Mouse (Mus musculus) lung, postnatal 0 days (tissue): Measurements from ENCODE around the gene Abcb1a.

Source experiments
- CTCF ChIP-seq: IDR thresholded peaks from 2 replicates; pipeline ENCODE4 v1.5.1; 2016; ENCODE audit warnings: antibody characterized with exemption, mild to moderate bottlenecking
- EP300 ChIP-seq: IDR thresholded peaks from 2 replicates; pipeline ENCODE4 v1.6.1; 2016; ENCODE audit warnings: antibody characterized with exemption, mild to moderate bottlenecking, control low read depth

DNA sequence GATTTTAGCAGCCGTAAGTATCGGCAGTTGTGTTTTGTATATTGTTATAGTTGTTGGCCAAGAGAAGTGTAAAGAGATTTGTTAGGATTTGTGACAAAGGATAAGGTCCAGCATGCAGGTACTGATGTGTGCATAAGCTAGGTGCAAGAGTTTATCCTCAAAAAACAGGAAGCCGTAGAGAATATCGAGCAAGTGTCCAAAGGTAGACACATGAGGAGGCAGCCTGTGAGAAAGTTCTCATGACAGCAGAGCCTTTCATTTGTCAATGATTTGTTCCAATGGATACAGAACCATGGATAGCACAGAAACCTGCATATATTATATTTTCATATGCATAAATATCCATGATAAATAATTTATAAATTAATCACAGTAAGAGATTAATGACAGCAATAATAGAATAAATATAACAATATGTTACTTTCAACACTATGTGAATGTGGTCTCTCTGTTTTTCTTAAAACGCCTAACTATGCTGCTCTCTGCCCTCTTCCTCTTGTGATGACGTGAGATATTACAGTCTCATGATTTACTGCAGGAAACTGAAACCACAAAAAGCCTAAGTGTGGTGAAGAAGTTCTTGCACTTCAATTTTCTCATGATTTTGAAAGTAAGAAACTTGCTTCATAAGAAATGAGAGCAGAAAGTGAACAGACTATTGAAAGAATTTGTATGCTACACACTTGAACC lies 15.5 kb downstream of the Abcb1a start:
- TF ChIP-seq CTCF: no peak
- no peak for TF ChIP-seq EP300
